Mouse (Mus musculus) kidney, adult 8-10 months (tissue): Measurements from ENCODE around the gene Syne3.

Experiments used
- DNase-seq, 2 experiments: peaks; one replicate each; pipeline ENCODE4 v3.0.0; 2022

The Syne3 gene

DNA sequence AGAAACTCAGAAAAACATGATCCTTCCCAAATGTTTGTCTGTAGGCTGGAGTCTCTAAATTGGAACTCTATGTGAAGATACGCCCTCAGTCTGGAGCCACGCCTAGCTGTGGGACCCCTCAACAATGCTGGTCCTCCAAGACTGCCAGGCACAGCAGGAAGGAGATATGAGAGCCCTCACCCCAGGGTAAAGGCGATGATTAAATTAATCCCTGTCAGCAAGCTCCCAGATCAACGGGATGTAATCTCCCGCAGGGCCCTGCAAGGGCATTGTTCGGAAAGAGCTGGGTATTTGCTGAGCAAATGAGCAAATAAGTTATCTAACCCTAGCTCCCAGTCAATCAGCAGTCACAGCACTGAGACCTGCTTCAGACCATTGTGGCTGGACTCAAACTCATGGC lies 11.1 kb downstream of the Syne3 start:
- no peak for DNase-seq

DNA sequence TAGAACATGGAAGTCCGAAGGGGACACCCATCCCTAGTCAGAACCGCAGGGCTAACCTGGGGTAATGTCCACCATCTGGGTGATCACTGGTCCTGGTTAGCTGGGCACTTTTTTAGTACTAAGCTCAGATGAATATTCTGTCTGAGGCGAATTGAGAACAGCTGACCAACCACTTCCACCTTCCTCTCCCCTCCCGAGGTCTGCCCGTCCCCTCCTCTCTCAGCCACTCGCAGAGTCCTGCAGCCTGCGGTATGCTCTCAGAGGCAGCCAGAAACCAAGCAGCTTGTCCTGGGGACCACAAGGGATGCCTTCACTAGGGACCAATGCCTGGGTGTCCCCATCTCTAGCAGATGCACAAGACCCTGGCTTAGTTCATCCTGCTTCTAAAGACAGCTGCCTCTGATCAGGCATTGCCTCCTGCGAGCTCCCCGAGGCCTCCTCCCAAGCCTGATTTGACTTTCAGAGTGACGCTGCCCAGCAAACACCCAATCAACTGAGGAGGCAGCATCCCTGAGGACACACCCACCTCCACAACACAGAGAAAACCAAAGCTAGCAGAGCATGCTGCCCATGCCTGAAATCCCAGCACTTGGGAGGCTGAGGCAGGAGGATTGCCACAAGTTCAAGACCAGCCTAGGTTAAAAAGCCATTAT lies 11.8 kb downstream of the Syne3 start:
- DNase-seq: no peak

DNA sequence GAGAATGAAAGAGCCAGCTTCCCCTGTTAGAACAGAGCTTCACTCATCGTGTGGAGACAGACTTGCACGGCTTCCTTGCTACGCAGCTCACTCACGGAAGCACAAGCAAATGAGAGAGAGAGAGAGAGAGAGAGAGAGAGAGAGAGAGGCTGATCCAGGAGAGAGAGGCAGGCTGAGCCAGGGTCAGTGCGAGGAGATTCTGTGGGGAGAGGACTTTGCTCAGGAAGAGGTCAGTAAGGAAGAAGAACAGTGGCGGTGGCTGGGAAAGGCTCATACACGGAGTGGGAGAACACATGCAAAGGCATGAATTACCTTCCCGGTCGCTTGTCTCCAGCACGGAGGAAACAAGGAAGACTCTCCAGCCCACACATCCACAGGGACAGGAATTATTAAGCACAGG lies 12.4 kb downstream of the Syne3 start:
- peak; percentile 59 to 63 for DNase-seq

DNA sequence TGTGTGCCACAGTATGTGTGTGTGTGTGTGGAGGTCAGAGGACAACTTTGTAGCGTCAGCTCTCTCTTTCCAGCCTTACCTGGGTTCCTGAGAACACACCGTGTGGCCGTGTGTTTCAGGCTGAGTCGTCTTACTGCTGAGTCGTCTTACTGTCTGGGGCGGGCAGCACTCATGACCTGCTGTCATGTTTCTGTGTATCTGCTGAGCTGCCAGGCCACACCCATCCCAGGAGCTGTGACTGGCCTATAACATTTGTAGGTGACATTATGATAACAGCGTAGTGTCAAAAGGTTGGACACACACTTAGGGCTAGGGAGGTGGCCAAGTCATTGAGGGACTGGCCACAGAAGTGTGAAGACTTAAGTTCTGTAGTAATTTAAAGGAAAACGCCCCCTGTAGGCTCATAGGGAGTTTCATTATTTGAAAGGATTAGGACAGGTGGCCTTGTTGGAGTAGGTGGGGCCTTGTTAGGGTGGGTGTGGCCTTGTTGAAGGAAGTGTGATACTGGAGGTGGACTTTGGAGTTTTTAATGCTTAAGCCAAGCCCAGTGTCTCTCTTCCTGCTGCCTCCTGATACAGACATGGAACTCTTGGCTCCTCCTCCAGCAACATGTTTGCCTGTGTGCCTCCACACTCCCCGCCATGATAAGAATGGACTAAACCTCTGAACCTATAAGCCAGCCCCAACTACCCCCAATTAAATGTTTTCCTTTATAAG lies 13.4 kb downstream of the Syne3 start:
- no peak for DNase-seq

DNA sequence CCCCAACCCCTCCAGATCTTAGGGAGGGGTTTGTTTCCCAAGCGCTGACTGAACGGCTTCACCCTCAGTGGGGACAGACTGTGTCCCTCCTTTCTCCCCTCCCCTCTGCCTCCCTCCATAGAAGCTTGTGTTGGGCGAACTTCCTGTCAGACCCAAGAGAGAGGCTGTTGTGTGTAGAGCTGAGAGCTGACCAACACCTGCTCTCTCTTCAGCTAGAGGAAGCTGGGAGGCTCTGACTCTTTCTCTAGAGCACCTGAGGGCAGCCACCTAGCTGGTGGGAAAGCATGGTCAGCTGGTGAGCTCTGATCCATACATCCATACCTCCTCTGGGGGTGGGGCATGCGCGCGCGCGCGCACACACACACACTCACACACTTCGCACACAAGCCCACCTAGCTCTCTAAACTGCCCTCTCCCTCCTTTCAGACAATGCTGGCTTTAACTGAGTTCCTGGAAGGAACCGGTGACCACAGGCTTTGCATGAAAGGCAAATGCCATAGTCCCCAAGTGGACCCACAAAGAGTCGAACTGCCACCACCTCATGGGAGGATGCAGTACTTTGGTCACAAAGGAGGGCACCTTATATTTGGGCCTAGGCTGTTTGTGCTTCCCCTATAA lies 14.2 kb downstream of the Syne3 start:
- no peak for DNase-seq

DNA sequence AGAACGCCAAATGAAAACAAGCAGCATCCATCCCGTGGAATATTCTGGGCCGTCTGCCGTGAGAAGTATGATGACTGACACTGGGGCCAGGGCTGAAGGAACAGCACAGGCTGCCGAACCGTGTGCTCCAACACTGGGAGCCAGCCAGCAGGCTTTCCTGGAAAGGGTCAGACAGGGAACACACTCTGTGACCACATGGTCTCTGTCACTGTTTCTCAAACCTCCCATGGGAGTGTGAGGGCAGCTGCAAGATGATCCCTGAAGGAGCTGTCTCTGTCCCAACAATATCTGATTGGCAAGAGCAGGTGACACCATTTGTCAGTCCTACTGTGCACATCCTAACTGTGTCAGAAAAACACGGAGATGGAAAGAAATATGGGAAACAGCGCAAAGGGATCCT lies 16.8 kb downstream of the Syne3 start:
- DNase-seq: peak in 1 of 2 experiments; percentile 42

DNA sequence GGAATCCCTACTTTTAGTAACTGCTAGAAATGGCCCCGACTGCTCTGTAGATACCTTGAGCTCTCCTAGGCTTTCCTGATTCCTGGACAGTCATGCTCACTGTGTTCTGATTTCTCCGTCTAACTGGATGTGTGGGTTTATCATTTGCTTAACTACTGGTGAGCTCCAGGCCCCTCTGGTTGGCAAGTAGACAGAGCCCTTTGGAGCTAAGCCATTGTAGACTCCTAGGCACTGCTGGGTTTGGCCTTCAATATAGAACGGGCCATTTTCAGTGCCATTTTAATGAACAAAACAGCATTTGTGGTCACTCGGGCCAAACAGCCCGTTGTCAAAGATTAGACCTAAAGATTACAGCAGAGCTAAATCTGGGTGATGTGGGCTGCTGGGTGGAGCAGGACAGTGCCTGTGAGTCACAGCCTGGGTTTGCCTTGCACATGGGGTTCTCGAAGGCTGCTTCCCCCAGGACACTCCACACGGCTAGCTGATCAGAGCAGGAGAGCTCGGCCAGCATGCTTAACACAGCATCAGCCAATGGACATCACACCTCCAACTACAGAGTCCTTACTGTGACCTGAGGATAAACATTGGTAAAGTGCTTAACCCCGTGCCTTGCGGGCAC lies 17.4 kb downstream of the Syne3 start:
- DNase-seq: no peak

DNA sequence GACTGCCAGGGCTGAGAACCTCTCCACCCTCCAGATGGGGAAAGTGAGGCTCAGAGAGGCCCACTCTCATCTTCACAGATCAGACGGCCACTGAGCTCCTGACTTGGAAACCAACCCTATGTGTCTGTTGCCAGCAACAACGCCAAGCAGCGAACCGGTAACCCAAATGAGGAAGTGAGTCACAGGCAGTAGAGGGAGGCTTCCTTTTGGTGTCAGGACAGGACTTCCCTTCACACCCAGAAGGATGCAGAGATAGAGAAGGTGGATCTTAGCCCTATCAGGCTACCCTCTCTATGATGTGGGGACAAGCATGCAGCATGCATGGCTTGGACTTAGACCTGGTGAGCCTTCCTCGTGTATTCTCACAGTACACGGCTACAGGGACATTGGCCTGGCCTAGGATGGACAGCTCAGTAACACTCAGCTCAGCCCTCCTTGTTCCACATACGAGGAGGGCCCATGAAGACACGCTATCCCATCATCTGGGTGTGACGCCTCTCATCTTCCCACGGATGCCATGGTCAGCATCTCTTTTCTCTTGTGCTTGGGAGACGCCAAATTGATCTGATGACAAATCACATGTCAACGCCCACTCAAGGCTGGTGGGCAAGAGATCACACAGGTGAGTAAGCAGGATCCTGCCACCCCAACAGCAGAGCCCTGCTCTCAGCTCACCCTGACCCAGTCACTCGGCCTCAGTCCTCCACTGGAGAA lies 18.7 kb downstream of the Syne3 start:
- no peak for DNase-seq

DNA sequence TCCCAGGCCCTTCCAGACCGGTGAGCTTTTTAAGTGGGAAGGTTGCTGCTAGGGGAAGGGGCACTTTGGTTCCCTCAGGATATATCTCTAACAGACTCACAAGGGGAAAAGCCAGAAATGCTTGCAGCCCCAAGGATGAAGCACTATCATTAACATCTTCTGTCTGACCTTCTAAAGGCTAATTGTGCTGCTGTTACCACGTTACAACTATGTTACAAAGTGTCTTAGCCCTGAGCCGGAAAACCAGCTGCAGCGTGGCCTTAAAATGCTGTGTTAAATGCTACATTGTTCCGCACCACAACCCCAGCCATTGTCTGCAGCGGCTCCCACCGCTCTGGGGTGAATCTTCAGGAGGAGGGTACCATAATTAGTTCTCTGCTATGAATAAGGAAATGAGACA lies 21.7 kb downstream of the Syne3 start:
- no peak for DNase-seq

DNA sequence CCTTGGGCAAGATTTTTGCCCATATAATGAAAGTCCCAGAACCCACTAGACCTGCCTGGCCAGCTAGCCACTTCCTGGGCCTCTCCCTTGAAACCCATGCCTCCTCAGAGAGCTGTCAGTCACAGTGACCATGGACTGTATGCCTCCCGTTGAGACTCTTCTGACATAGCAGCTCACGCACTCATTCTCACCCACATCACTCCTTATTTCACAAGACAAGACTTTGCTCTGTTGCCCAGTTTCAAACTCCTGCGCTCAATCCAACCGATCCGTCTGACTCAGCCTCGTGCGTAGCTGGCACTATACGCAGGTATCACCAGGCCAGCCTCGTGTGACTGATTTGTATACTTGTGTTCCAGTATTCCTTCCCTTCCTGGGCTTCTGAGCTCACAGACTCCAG lies 22.8 kb downstream of the Syne3 start:
- DNase-seq: no peak

DNA sequence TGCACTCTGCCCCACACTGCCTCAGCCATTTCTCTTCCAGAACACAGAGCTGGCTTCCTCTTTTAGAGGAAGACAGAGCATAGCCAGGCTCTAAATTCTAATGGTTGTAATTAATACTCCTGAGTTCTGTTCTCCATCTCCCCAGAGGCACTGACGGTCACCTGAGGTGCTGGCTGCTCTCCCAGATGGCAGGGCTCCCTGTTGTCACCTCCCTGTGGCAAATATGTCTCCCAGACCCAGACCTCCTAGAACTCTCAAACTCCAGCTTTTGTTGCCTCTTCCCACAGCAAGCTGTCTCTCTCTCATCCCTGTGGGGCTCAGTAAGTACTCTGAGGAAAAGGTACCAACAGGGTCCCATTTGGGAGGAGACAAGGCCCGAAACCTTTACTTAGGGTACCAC lies 23.6 kb downstream of the Syne3 start:
- DNase-seq: no peak

DNA sequence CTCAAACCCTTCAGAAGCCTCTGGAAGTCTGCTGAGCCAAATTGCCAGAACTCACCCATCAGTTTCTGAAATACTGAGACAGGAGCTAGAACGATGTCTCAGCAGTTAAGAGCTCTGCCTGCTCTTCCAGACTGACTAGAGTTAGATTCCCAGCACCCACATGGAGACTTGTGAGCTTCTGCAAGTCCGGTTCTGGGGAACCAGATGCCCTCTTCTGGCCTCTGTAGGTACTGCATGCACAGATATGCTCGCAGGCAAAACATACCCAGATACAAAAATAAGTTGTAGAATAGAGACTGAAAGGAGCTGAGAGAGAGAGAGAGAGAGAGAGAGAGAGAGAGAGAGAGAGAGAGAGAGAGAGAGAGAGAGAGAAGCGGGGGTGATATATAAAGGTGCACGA lies 24.5 kb downstream of the Syne3 start:
- DNase-seq: no peak

DNA sequence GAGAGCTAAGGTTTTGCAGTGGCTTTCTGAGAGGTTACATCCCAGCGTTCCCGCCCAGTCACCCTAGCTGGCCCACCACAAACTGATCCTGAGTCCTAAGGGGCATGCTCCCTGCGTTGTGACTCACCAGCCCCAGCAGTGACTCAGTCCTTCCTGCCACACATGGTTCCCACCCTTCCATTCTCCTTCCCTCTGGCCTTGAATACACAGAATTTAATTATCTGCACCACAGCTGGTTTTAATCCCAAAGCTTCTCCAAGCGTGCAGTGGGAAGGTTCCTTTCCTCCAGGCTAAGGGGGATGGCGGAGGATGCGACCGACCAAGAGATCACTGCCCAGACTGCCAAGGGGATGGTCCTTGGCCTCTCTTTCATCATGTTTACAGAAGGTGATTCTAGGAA lies 26.1 kb downstream of the Syne3 start:
- no peak for DNase-seq

DNA sequence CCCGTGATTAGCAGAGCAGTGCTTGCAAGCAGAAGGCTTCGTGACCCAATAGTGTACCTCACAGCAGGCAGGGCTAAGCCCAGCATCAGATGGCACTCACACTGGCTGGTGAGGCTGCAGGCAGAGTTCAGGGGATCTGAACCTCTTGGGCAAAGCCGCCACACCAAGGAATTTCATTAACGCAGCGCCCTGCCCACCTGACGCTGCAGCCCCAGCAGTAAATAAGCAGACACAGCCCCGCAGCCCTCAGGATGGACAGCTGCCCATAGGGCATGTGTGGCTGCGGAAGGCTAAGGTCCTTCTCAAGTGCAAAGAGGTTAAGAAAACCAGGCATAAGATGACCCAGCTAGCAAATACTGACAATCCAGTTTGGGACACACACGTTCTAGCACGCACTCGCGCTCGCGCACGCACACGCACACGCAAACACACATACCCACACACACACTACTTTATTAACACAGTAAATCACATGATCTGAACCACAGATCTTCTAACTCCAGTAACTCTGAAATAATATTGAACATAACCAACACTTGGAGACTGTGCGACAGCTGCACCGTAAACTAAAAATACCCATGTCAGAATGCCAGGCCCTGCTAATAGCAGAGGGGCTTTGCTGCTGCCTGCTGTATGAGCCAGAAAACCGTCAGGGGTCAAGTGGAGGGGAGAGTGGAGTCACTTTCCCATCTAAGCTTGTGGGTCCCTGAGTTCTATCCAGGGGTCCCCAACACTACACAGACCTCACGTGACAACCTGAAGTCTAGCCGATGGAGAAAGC lies 30.5 kb downstream of the Syne3 start:
- DNase-seq: no peak

DNA sequence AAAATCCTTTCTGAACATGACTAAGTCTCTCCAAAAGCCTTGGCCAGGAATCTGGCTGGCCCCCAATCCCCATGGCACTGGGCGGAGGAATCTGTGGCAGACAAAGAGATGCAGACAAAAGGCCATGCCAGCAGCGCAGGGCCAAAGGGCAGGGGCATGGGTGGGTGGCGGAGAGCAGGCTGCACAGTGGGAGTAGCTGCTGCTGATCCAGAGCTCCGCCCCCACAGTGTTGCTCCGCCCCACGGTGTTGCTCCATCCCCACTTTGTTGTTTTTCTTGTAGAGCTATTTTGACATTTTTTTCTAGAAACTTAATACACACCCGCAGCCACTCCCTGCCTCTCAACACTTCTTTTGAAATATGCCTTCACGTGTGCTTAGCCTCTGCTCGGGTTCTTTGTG lies 31.2 kb downstream of the Syne3 start:
- peak; percentile 57 to 59 for DNase-seq

DNA sequence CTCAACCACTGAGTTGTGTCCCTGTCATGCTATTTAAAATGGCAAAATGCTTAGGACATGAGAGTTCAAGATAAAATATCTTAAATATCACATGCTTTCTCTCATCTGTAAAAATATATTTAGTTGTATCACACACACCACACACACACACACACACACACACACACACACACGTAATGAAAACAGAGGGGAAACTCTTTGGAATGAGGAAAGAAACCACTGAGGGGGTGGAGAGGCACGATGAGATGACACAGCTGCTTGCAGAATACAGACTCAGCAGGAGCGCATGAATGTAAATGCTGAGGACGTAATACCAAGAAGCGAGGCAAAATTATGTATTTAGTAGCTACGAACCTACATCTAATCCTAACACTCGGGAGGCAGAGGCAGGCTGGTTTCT lies 32.7 kb downstream of the Syne3 start:
- DNase-seq: no peak

DNA sequence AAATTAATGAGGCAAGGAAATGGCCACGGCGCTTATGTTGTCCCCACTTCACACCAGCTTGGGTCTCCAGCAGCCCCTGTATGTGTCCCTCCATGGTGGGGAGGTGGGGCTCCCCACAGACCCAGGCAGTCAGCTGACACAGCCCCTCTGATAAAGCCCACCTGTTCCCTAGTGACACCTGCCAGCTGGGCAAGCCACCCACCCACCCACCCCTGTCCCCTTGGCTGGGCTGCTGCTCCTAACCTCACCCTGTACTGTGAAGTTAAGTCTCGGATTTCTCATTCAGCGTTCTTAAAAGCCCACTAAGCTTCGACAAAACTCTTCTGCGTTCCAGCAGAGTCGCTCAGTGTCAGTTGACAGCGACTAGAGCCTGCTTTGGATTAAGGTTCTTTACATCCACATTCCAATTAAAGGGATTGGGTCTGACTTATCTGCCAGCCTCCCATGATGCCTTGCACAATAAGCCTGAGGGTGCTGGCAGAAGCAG lies 33.2 kb downstream of the Syne3 start:
- no peak for DNase-seq

DNA sequence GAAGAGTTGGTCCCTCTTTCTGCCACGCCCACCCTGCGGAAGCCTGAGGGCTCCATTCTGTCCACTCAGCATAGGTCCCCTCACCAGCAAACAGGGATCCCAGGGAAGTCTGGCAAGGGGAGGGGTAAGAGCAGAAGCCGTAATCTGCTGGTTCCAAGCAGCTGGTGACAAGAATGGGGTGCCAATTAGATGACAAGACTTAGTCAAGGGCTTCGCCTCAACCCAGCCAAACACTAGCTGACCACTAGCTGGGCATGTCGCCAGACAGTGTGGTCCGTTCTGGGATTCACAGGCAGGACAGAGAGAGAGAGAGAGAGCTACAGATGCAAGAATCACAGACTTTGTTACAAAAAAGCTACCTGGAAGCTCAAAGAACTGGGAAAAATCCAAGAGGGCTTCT lies 36.7 kb downstream of the Syne3 start:
- DNase-seq: no peak

DNA sequence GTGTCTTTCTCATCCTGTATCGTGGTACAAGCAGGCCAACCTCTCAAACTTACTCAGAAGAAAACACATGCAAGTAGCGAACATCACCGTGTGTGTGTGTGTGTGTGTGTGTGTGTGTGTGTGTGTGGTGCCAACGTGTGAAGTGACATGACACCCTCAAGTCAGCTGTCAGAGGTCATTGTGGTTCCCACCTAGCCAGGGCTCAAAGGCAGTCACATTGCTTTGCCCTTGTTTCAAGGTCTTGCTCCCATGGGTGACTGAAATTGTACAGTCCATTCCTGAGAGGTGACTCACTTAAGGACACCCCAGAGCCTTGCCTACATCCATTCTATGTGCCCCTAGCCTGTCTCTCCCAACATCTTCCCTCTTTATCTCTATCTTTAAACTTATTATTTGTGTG lies 40.0 kb downstream of the Syne3 start:
- no peak for DNase-seq

DNA sequence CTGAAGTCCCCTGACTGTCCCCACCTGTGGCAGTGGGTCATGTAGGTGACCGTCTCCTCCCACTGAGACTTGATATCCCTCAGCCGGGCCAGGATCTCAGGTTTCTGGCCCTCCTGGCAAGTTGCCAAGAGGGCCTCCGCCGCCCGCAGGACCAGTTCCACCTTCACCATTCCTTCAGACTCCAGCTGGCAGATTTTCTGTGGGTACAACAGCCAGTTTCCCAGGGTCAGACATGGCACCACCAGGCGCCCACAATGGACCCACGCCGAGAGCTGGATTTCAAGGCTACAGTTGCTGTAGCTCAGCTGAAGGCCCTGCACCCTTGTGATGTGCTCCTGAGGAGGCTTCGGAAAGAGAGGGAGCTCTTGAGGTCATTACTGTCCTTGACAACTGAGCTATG lies 40.4 kb downstream of the Syne3 start:
- DNase-seq: no peak

DNA sequence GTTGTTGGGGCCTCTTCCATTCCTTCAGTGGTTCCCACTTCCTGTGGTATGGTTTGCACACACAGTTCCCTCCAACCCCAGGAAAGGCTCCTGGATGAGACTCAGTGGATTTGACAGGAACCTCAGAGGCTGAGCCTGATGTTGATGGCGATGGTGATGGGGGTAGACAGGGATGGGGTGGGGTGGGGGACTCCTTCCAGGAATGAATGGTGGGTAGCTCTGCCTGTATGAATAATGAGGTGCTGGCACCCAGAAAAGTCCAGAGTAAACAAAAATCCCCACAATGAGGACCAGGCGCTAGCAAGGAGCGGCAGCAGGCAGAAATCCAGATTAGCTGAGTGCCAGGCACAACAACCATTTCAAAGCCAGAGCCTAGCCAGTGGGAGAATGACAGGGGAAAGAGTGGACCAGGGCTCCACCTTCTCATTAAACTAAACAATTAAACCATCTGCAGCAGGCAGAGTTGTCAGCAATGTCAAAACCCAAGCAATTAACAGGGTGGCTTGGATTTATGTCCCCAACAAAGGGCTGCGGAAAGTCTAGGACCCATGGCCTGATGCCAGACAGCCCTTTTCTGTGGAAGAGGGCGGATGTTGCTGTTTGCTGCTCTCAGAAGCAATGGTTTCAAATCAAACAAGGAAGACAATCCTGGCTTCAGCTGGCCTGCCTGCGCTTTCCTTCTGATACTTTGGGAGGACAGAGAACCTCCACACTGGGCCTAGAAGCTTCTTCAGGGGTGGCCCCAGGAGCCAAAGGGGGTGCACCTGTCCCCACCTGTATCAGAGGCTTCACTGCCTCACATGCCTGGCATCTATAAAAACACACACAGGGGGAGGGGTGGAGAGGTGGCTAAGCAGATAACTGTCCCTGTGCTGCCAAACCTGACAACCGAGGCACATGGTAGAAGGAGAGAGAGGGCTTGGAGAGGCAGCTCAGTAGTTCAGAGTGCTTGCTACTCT lies 44.4 kb downstream of the Syne3 start:
- no peak for DNase-seq
